Mouse (Mus musculus) cerebellum, adult 2 months (tissue): ENCODE data around the gene Ctdnep1.

Experiments used
- CTCF ChIP-seq: fragments of 200-500 bp; IDR thresholded peaks from 2 replicates; pipeline ENCODE4 v1.5.1; 2011; ENCODE audit warnings: low read depth, mild to moderate bottlenecking, control low read depth, low read length, moderate library complexity, borderline replicate concordance; ENCODE audit not compliant: insufficient read depth
- POLR2A ChIP-seq: fragments of 200-500 bp; IDR thresholded peaks from 2 replicates; pipeline ENCODE4 v1.6.1; 2011; ENCODE audit warnings: low read length, control low read depth, borderline replicate concordance; ENCODE audit not compliant: insufficient read depth

DNA sequence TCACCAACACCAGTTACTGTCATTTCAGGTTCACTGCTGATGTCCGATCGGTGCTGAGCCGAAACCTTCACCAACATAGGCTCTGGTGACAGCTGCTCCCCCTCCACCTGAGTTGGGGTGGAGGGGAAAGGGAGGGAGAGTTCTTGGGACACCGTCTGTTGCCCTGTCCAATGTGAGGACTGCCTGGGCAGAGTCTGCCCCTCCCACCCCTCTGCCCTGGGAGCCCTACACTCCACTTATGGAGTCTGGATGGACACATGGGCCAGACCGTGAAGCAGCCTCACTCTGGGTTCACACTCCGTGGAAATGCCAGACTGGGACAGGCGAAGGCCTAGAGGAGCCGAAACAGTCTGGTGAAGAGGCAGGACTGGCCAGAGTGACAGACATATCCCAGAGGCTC lies 9.0 kb downstream of the Ctdnep1 start:
- TF ChIP-seq POLR2A: no peak
- no peak for TF ChIP-seq CTCF
